Mouse (Mus musculus) G1E (cell line): ENCODE results near the gene Hsf2.

Source experiments
- CTCF ChIP-seq: IDR thresholded peaks from 2 replicates; pipeline ENCODE4 v1.5.1; 2012; ENCODE audit warnings: low read depth, low read length, inconsistent platforms, mixed read lengths
- GATA1 ChIP-seq: IDR thresholded peaks from 2 replicates; pipeline ENCODE4 v1.6.1; 2012; ENCODE audit warnings: borderline replicate concordance, low read length, inconsistent platforms, mixed read lengths

DNA sequence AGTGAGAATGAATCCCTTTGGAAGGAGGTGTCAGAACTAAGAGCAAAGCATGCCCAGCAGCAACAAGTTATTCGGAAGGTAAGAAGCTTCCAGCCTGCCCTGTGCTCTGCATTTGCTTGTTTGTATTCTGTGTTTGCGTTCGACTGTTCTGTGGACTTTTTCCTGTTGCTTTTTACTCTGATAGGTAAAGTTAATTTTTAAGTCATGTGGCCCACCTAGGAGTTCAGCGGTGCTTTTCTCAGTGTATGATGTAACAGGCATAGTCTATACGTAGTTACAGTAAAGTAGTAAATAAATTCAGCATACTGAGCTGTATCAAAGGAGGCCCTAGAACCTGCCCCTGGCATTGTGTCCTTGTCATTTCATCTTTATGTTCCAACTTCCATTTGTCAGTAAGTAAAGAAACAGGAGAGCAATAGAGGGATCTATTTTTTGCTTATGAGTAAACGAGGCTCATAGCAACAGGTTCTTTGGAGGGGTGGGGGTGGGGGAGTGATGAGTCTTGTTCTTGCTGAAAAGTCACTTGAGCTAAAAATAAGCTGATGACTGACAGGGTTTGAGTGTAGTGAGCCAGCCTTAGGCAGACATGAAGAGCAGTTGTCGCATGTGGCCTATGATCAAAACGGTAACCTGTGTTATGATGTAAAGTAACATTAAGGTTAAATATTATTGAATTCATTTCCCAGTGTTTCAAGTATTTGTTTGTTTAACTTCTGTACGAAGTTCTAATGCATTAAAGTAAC is 13.4 kb downstream of the Hsf2 start:
- TF ChIP-seq CTCF: no peak
- no peak for TF ChIP-seq GATA1
